Mouse (Mus musculus) spleen, adult 2 months (tissue): ENCODE data around the gene Hoxc9.

Source experiments
- CTCF ChIP-seq: fragments of 200-500 bp; IDR thresholded peaks from 2 replicates; pipeline ENCODE4 v1.5.1; 2011; ENCODE audit warnings: mild to moderate bottlenecking, inconsistent platforms; ENCODE audit not compliant: insufficient read depth, insufficient read length, insufficient replicate concordance; ENCODE audit errors: extremely low read depth
- POLR2A ChIP-seq: fragments of 200-500 bp; IDR thresholded peaks from 2 replicates; pipeline ENCODE4 v1.6.1; 2011; ENCODE audit warnings: low read depth, low read length, inconsistent platforms

- no peak for TF ChIP-seq CTCF
- TF ChIP-seq POLR2A = no peak
These were observed 20.3 kb downstream of the Hoxc9 start for GRCm38 (mm10) chr15:102996548-102996947.
